Mouse (Mus musculus): ENCODE results near the gene Gm20388.

DNA sequence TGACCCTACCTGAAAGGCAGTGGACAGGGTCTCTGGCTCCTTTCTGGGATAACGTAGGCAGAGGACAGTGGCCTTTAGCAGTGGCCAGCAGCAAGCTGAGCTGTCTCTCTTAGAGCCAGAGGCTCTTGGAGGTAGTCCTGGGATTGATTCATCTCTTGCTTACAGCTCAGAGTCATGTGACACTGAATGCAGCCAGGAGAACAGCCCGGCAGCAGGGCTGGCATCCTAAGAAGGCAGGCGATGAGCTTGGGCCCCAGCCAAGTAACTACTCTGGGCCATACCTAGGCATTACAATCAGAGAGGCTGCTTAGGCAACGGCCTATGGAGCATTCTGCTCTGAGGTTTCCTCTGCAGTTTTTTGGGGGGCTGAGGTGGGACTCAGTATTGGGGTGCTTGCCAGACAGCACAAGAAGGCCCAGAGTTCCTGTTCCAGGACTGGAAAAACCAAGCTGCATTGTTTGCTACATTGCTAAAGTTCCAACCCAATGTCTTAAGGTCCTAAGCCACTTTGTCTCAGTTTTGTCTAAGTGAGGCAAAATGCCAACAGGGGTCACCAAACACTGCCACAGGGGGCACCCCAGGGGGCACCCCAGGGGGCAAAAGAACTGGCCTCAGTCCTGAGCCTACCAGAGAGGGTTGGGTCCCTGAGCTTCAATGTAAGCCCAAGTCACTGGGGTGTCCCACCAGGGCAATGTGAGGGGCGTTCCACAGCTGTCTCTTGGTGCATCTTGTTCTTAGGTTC lies 2437.3 kb downstream of the Gm20388 start:
- TF ChIP-seq POLR2A (IDR thresholded peaks at IDR 0.05; ENCODE audit: extremely low read depth, insufficient read depth, low read length) (no peak), CTCF (IDR thresholded peaks at IDR 0.05; ENCODE audit: extremely low read depth, insufficient read depth, low read length) (no peak)

All from cortical plate, adult 2 months (tissue).